Mouse (Mus musculus) lung, postnatal 14 days (tissue): Measurements from ENCODE around the gene Cct3.
"Not testable (repeated sequence)": the region's sequence is repeated elsewhere in the genome, so short reads cannot be mapped to it uniquely, and the experiment has no call there.

Experiments
- DNase-seq: peaks from one replicate; pipeline ENCODE4 v3.0.0; 2021

The Cct3 gene

DNA sequence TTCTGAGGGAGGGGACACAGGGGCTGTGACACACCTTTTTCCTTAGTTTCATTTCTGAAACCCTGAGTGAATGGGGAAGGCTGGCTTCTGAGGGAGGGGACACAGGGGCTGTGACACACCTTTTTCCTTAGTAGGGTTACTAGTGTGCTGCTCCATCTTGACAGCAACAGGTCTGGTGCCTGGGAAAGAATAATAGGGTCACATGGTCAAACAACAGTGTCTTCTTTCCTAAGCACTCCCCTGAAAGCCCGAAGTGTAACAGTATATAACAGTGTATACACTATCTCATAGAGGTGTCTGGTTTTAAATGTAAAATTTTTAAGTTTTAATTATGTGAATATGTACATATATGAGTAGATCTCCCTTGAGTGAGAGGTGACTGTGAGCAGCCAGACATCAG is 1.6 kb upstream of the Cct3 start:
- not testable (repeated sequence) for DNase-seq

DNA sequence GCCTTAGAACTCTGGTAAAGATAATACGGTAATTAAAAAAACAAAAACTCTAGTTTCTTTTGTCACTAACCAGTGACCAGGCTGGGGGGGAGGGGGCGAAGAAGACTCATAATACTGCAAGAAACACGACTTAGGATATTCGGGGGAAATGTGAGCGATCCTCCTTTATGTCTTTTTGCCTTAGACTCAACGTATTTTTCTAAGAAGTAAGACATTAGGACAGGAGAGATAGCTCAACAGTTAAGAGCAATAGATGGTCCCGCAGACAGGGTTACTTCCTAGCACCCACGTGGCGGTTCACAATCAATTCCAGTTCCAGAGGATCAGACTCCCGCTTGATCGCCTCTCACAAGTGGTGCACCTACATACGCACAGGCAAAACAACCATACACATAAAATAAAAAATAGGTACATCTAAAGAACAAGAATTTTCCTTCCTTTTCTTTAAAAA is 781 bp upstream of the Cct3 start:
- DNase-seq, result no peak

DNA sequence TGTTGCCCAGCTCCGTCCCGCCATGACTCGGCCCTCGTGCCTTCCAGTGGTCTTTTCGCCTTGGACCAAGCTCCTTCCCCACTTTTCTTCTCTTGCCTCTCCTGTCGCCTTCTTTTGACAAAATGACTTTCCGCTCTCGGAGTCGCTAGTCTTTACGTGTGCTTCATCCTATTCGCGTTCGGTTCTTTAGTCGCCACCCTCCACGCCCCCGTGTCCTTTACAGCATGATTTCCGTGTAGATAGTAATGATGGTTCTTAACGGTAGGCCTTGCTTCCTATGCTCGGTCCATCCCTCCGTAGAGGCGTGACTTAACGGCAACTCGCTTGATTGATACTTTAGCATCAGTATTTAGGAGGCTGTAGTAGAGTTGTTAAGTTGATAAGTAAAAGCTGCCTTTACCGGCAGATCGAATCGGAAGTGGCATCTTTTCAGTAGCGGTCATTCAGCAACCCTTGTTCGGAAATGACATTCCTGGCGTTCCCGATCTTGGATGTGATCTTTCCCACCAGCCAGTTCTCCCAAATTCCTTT is 470 bp downstream of the Cct3 start:
- DNase-seq, result no peak

DNA sequence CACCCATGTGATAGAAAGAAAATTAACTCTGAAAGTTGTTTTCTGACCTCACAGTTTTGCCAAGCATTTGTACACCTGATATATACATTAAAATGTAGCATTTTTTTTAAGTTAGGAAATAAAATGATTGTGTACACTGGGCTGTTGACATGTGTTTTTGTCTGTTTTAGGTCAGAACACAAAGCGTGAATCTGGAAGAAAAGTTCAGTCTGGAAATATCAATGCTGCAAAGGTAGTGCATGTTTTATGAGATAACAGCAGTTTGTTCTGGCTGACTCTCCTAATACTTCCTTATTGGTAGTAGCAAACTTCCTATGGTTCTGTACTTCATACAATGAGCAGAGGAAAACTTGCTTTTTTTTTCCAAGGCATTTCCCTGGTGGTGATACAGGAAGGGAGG is 2.3 kb downstream of the Cct3 start:
- no peak for DNase-seq

DNA sequence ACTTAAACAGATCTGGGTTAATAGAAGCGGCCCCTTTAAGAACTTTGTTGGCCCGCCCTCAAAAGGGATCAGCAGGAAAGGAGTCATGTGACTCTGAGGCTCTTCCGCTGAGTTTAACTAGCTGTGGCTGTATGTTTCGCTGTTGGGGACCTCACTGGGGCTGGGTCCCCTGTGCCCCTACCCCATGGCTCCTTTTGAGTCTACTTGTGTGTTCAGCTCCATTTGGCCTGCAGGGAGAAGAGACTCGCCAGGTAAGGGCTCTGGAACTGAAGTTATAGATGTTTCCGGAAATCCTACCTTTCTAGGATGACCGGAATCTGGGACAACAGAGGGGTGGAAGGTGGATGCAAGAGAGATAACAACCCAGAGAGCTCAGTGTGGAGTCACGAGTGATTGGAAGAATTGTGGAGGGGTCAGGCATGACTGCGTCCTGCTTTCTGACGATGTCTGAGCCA is 28.1 kb downstream of the Cct3 start, which contains the start of gene Glmp:
Gene Glmp (plus strand): TSS at position 73 of the 455 bp plus-strand sequence.
- DNase-seq, result peak; percentile 66

- DNase-seq, result no peak
These were observed 32.0 kb downstream of the Cct3 start for GRCm38 (mm10) chr3:88328956-88329355.

DNA sequence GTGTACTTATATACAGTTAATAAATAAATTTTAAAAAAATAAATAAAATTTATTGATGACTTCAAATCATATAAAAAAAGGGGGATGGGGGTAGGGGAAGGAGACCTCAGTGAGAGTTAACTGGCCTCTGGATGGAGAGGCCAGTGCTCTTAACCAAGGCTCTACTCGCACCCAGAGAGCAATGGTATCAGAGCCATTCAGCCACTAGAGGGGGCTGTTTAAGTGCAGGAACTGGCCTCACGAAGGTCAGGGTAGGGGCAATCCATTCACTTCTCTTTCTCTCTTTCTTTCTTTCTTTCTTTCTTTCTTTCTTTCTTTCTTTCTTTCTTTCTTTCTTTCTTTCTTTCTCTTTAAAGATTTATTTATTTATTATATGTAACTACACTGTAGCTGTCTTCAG is 34.4 kb downstream of the Cct3 start:
- peak; percentile 66 for DNase-seq

- DNase-seq, result peak; percentile 31
These were observed 37.2 kb downstream of the Cct3 start for GRCm38 (mm10) chr3:88334029-88334658.

DNA sequence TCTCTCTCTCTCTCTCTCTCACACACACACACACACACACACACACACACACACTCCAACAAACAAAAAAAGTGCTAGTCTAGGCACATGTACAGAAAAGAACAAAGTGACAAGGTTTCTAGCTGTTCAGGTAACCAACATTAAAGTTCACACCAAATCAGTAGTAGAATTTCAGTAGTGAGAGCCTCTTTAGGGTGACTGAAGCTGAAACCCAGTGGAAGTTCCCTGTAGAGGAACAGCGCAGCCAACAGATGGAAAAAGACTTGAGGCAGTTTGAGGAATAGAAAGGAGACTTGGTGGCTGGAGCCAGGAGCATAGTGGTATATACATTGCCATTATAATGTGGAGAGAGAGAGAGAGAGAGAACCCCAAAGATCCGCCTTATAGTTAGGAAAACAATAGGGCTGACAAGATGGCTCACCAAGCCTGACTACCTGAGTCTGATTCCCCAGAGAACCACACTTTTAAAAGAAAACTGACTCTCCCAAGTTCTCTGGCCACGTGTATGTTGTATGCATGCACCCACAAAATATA is 38.1 kb downstream of the Cct3 start:
- no peak for DNase-seq

- DNase-seq, result no peak
These were observed 38.6 kb downstream of the Cct3 start for GRCm38 (mm10) chr3:88335436-88336053.

- peak; percentile 97 for DNase-seq
These were observed 39.4 kb downstream of the Cct3 start, which contains the start of the genes Tmem79 and Smg5 for GRCm38 (mm10) chr3:88336058-88337013. Gene Tmem79, minus strand, starts transcription at chr3:88336148. Gene Smg5, plus strand, starts transcription at chr3:88336260.

- no peak for DNase-seq
These were observed 40.6 kb downstream of the Cct3 start for GRCm38 (mm10) chr3:88337367-88338020.

DNA sequence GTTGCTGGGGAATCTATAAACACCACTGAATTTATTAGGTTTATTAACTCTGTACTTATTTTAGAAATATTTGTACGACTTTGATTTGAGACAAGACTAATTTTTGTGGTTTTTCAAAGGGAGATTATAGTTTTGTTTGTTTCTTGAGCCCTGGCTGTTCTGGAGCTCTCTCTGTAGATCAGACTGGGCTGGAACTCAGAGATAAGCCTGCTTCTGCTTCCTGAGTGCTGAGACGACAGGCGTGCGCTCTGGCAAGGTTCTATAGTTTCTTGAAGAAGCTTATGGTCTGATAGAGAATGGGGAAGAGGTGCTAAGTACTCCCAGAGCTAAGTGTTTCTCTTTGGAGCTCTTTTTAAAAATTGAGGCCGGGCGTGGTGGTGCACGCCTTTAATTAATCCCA is 41.4 kb downstream of the Cct3 start:
- no peak for DNase-seq

- no peak for DNase-seq
These were observed 42.1 kb downstream of the Cct3 start for GRCm38 (mm10) chr3:88339006-88339405.

- no peak for DNase-seq
These were observed 53.8 kb downstream of the Cct3 start for GRCm38 (mm10) chr3:88350732-88351131.

- no peak for DNase-seq
These were observed 56.0 kb downstream of the Cct3 start for GRCm38 (mm10) chr3:88352907-88353306.

DNA sequence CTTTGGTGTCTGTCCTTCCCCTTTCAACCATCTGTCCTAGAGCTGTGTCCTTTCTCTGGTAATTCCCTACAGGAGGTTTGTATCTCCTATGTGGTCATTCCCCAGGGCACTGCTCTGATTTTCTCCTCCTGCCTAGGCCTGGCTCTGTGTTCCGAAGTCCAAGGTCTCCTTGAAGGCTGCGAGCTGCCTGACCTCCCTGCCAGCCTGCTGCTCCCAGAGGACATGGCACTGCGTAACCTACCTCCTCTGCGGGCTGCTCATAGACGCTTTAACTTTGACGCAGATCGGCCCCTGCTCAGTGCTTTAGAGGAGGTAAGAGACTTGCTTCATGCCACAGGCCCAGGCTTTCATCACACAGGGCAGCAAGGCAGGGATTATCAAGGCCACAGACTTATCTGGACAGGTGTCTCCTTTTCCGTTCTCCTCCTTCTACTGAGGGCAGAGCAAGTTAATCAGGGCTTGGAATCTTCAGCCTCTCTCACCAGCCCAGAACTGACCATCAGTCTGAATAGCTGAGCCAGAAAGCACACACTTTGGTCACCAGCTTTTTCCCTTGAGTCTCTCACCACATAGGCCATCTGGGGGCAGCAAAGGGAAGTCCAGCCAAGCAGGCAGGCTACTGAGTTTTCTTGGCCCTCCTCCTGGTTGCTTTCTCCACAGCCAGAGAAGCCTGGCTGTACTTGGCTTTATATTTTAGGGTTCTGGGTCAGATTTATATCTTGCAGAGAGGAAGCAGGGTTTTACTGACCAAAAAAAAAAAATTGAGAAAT is 57.7 kb downstream of the Cct3 start:
- no peak for DNase-seq

DNA sequence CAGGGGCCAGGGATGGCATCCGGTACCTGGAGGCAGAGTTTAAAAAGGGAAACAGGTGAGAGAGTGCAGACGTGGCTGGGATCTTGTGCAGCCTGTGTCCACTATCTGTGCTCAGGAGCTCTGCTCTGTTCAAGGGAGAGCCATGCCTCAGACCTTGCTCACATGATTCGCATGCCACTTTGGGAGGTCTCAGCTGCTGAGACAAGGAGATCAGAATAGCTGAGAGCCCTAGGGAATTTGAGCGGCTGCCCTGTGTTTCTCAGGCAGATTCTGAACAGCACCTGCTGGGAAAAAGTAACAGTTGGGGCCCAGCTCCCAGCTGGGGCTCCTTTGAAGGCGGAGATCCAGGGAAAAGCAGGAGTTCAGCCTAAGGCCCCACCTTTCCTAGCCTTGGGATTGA is 62.7 kb downstream of the Cct3 start:
- no peak for DNase-seq

- DNase-seq, result no peak
These were observed 63.1 kb downstream of the Cct3 start for GRCm38 (mm10) chr3:88359989-88360388.

- no peak for DNase-seq
These were observed 64.2 kb downstream of the Cct3 start for GRCm38 (mm10) chr3:88361096-88361495.

DNA sequence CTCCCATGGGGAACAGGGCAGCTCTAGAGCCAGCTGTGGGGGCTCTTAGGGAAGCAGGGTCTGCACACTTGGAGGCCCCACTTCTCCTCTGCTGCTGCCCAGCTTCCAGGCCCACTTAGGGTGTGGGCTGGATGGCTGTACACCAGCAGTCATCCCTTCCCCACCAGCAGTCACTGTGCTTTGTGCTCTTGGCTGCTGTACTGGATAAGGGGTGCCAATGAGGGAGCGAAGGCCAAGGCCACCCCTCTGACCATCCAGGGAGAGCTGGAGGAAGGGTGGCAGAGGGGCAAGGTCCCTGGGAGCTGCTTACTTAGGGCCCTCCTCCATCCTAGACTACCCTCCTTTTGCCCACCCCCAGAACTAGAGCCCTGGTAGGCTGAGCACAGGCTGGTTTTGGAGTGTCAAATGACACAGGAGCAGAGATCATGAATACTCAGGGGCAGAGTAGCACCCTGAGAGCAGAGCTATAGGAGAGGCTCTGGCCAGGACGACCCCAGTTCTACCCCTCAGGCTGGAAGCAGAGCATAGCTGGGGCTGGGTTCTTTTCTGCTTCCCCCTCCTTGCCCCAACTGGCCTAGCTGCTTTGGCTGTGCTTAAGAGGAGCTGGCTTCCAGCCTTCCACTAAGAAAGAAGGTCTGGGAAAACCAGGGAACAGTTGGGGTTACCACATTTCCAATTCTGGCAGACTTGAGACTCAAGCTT is 64.8 kb downstream of the Cct3 start:
- DNase-seq, result no peak
